Mouse (Mus musculus) liver, adult 2 months (tissue): Measurements from ENCODE around the gene Hhipl1. TPM values are rescaled to one million over a fixed set of nuclear protein-coding genes. Genes with fewer than 3 reads are reported as not detected.

Experiments
- DNase-seq: peaks from one replicate; pipeline ENCODE4 v3.0.0-alpha.2; 2011; ENCODE audit warnings: low read depth, low spot score; ENCODE audit errors: extremely low read depth
- H3K27ac ChIP-seq: fragments of 200-500 bp; replicated peaks from 2 replicates; pipeline ENCODE4 v1.5.1; 2012; ENCODE audit warnings: low read depth, mild to moderate bottlenecking, control low read depth, inconsistent platforms, low read length; ENCODE audit not compliant: insufficient read depth
- H3K27me3 ChIP-seq: fragments of 200-500 bp; 2 replicates; pipeline ENCODE4 v1.6.1; 2012; ENCODE audit warnings: mild to moderate bottlenecking, moderate library complexity, low read length, inconsistent platforms; ENCODE audit not compliant: control insufficient read depth, insufficient read depth
- H3K36me3 ChIP-seq: fragments of 200-500 bp; 2 replicates; pipeline ENCODE4 v1.6.1; 2012; ENCODE audit warnings: low read length, inconsistent platforms; ENCODE audit not compliant: control insufficient read depth, insufficient read depth
- H3K4me1 ChIP-seq: fragments of 200-500 bp; 2 replicates; pipeline ENCODE4 v1.6.1; 2011; ENCODE audit warnings: low read length; ENCODE audit not compliant: control insufficient read depth, insufficient read depth
- H3K4me3 ChIP-seq: fragments of 200-500 bp; 2 replicates; pipeline ENCODE4 v1.5.1; 2011; ENCODE audit warnings: low read depth, mild to moderate bottlenecking, control low read depth, low read length, moderate library complexity; ENCODE audit not compliant: insufficient read depth
- H3K79me2 ChIP-seq: fragments of 200-500 bp; 2 replicates; pipeline ENCODE4 v1.6.1; 2012; ENCODE audit warnings: inconsistent platforms, mild to moderate bottlenecking, low read length, moderate library complexity; ENCODE audit not compliant: control insufficient read depth, insufficient read depth
- H3K9ac ChIP-seq: fragments of 200-500 bp; 2 replicates; pipeline ENCODE4 v1.6.1; 2012; ENCODE audit warnings: low read depth, mild to moderate bottlenecking, control low read depth, inconsistent platforms, low read length
- CTCF ChIP-seq: fragments of 200-500 bp; IDR thresholded peaks from 2 replicates; pipeline ENCODE4 v1.5.1; 2011; ENCODE audit warnings: low read depth, low read length, control low read depth
- POLR2A ChIP-seq: fragments of 200-500 bp; IDR thresholded peaks from 2 replicates; pipeline ENCODE4 v1.6.1; 2011; ENCODE audit warnings: low read length, control low read depth; ENCODE audit not compliant: insufficient read depth; ENCODE audit errors: extremely low read depth
- whole genome bisulfite sequencing: fragments of 180-500 bp; shearing (Covaris S2); methylation state at CpG from one replicate; pipeline ENCODE4 v1.1.7; 2018; 5-methylcytosine and 5-hydroxymethylcytosine counted together
- polyA plus RNA-seq: library from polyadenylated mRNA; depleted of rRNA; stranded (reverse); fragments of >200 nt; gene quantifications from 2 replicates; pipeline ENCODE4 v1.2.3, GENCODE M21; 2012
- total RNA-seq: library from RNA; depleted of rRNA; stranded (reverse); fragments of >200 nt; gene quantifications from 2 replicates; pipeline ENCODE4 v1.2.3, GENCODE M21; 2014

Gene Hhipl1
- total and polyA plus RNA-seq, 2 experiments = 0.50 to 0.55 TPM

- Histone ChIP-seq H3K36me3 (no peaks in the 10 kb centered on the region), H3K9ac (no peak overlapping the region), H3K27ac (no peak overlapping the region), H3K4me1 (no peaks in the 10 kb centered on the region), H3K4me3 (no peak overlapping the region), H3K27me3 (no peaks in the 10 kb centered on the region), H3K79me2 (no peaks in the 10 kb centered on the region)
- 69% methylated on average over 11 of the region's 11 CpGs for WGBS
- no peak for TF ChIP-seq CTCF
- TF ChIP-seq POLR2A = no peak
- DNase-seq = no peak
Measured at GRCm38 (mm10) chr12:108285225-108286011, 20.7 kb upstream of the Hhipl1 start.

GRCm38 (mm10) chr12:108286381-108286780, 19.7 kb upstream of the Hhipl1 start:
- Histone ChIP-seq H3K9ac (no peak overlapping the region), H3K4me1 (no peaks in the 10 kb centered on the region), H3K4me3 (no peak overlapping the region), H3K36me3 (no peaks in the 10 kb centered on the region), H3K27ac (no peak overlapping the region), H3K27me3 (no peaks in the 10 kb centered on the region), H3K79me2 (no peaks in the 10 kb centered on the region)
- DNase-seq = no peak
- no peak for TF ChIP-seq CTCF
- no peak for TF ChIP-seq POLR2A
- WGBS = 95% methylated on average over 4 of the region's 4 CpGs

GRCm38 (mm10) chr12:108287011-108287410, 19.1 kb upstream of the Hhipl1 start:
- no peaks in the 10 kb centered on the region for H3K4me1 ChIP-seq
- H3K9ac ChIP-seq = no peak overlapping the region
- TF ChIP-seq POLR2A = no peak
- TF ChIP-seq CTCF = no peak
- 92% methylated on average over 8 of the region's 8 CpGs for WGBS
- H3K27ac ChIP-seq = no peak overlapping the region
- H3K4me3 ChIP-seq = no peak overlapping the region
- no peaks in the 10 kb centered on the region for H3K36me3 ChIP-seq
- DNase-seq = no peak
- H3K79me2 ChIP-seq = no peaks in the 10 kb centered on the region
- H3K27me3 ChIP-seq = no peaks in the 10 kb centered on the region

- no peaks in the 10 kb centered on the region for H3K79me2 ChIP-seq
- H3K27me3 ChIP-seq = no peaks in the 10 kb centered on the region
- no peaks in the 10 kb centered on the region for H3K36me3 ChIP-seq
- H3K27ac ChIP-seq = no peak overlapping the region
- peaks cover 2% of the 10 kb centered on the region; the same call in 1 of the 2 replicates for H3K4me1 ChIP-seq
- no peak overlapping the region for H3K4me3 ChIP-seq
- H3K9ac ChIP-seq = no peak overlapping the region
- 88% methylated on average over 19 of the region's 19 CpGs for WGBS
- TF ChIP-seq POLR2A = no peak
- no peak for TF ChIP-seq CTCF
- DNase-seq = no peak
Measured at GRCm38 (mm10) chr12:108288127-108288880, 17.8 kb upstream of the Hhipl1 start.

- DNase-seq = no peak
Measured at GRCm38 (mm10) chr12:108292419-108292818, 13.7 kb upstream of the Hhipl1 start.

More at GRCm38 (mm10) chr12:108292419-108292818, 13.7 kb upstream of the Hhipl1 start:
- H3K27ac ChIP-seq = no peak overlapping the region
- TF ChIP-seq CTCF (no peak), POLR2A (no peak)
- no peaks in the 10 kb centered on the region for H3K36me3 ChIP-seq
- 27% methylated on average over 9 of the region's 9 CpGs for WGBS
- H3K9ac ChIP-seq = no peak overlapping the region
- H3K4me1 ChIP-seq = peaks cover 2% of the 10 kb centered on the region; the same call in 1 of the 2 replicates
- H3K27me3 ChIP-seq = no peaks in the 10 kb centered on the region
- H3K79me2 ChIP-seq = no peaks in the 10 kb centered on the region
- H3K4me3 ChIP-seq = no peak overlapping the region
